Mouse (Mus musculus) stomach, embryonic 14.5 days (tissue): ENCODE measurements at regions not wholly inside any gene's neighbourhood (a gene's known extent, or its start where the extent isn't known, plus 50 kb on each side); places are given as distances from the start of the nearest gene placed in this dataset.

ENCODE experiments used
- ATAC-seq: fragments of 200-750 bp; cut with Nextera tagmentation; 2 replicates; pipeline ENCODE4 v1.8.0; 2017; ENCODE audit warnings: low read depth, moderate TSS enrichment; ENCODE audit not compliant: insufficient number of reproducible peaks, insufficient read depth, low FRiP score
- H3K27ac ChIP-seq: fragments of 300-500 bp; sonication (generic); 2 replicates; pipeline ENCODE4 v1.5.1; 2014; ENCODE audit warnings: mild to moderate bottlenecking, low read length, moderate library complexity, mixed read lengths
- H3K27me3 ChIP-seq: fragments of 300-500 bp; sonication (generic); 2 replicates; pipeline ENCODE4 v1.6.1; 2014; ENCODE audit warnings: low read length, control low read depth, mixed read lengths; ENCODE audit not compliant: control insufficient read depth, insufficient read depth
- H3K36me3 ChIP-seq: fragments of 300-500 bp; sonication (generic); 2 replicates; pipeline ENCODE4 v1.6.1; 2014; ENCODE audit warnings: mild to moderate bottlenecking, control low read depth, low read length, moderate library complexity, mixed read lengths; ENCODE audit not compliant: control insufficient read depth, insufficient read depth
- H3K4me1 ChIP-seq: fragments of 300-500 bp; sonication (generic); 2 replicates; pipeline ENCODE4 v1.6.1; 2014; ENCODE audit warnings: low read length, control low read depth, mixed read lengths; ENCODE audit not compliant: control insufficient read depth, insufficient read depth
- H3K4me2 ChIP-seq: fragments of 300-500 bp; sonication (generic); replicated peaks from 2 replicates; pipeline ENCODE4 v1.6.1; 2014; ENCODE audit warnings: low read depth, low read length, control low read depth
- H3K4me3 ChIP-seq: fragments of 300-500 bp; sonication (generic); 2 replicates; pipeline ENCODE4 v1.5.1; 2014; ENCODE audit warnings: low read depth, low read length, control low read depth
- H3K9ac ChIP-seq: fragments of 300-500 bp; sonication (generic); replicated peaks from 2 replicates; pipeline ENCODE4 v1.6.1; 2014; ENCODE audit warnings: low read depth, mild to moderate bottlenecking, control low read depth, low read length, moderate library complexity, mixed read lengths
- H3K9me3 ChIP-seq: fragments of 300-500 bp; sonication (generic); 2 replicates; pipeline ENCODE4 v1.6.1; 2016; ENCODE audit warnings: low read depth, low read length, control low read depth; ENCODE audit not compliant: control insufficient read depth
- WGBS: fragments of 180-500 bp; shearing (Covaris S2); extraction: QIAGEN DNeasy Blood & Tissue Kit; methylation state at CpG from one replicate; pipeline ENCODE4 v1.1.7; 2014; 5-methylcytosine and 5-hydroxymethylcytosine counted together

GRCm38 (mm10) chr7:64045292-64045691 lies 106.6 kb upstream of the Klf13 start:
- H3K4me2 ChIP-seq, result no peak overlapping the region
- peaks cover 6% of the 10 kb centered on the region; the same call in 1 of the 2 replicates for H3K4me1 ChIP-seq
- no peaks in the 10 kb centered on the region for H3K36me3 ChIP-seq
- H3K9ac ChIP-seq, result no peak overlapping the region
- H3K27me3 ChIP-seq, result no peaks in the 10 kb centered on the region
- no peak overlapping the region for H3K27ac ChIP-seq
- no peak for ATAC-seq
- 84% methylated on average over 3 of the region's 3 CpGs for WGBS
- peaks cover 4% of the 10 kb centered on the region; the same call in 1 of the 2 replicates for H3K9me3 ChIP-seq
- no peak overlapping the region for H3K4me3 ChIP-seq

GRCm38 (mm10) chr7:64042978-64043377 lies 104.3 kb upstream of the Klf13 start:
- no peak for ATAC-seq
- H3K4me3 ChIP-seq, result no peak overlapping the region
- no peaks in the 10 kb centered on the region for H3K27me3 ChIP-seq
- no peaks in the 10 kb centered on the region for H3K4me1 ChIP-seq
- peaks cover 4% of the 10 kb centered on the region; the same call in 1 of the 2 replicates for H3K9me3 ChIP-seq
- no peak overlapping the region for H3K9ac ChIP-seq
- no peaks in the 10 kb centered on the region for H3K36me3 ChIP-seq
- 59% methylated on average over 2 of the region's 2 CpGs for WGBS
- H3K27ac ChIP-seq, result no peak overlapping the region
- H3K4me2 ChIP-seq, result no peak overlapping the region

DNA sequence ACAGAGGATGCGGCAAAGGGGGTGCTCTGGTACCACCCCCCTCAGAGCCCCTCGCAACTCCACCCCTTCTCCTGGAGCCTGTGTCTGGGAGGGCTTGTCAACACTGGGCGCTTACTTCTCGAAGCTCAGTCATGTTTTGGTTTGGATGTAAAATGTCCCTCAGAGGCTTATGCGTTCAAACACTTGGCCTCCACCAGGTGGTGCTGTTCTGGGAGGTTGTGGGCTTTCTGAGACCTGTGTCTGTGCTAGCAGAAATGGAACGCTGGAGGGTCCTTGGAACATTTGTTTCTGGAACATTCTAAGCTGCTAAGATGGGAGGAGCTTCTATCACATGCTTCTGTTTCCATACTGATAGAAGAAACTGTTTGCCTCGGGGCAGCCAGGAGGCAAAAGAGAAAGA lies 102.6 kb upstream of the Klf13 start:
- no peak overlapping the region for H3K27ac ChIP-seq
- no peaks in the 10 kb centered on the region for H3K4me1 ChIP-seq
- no peak overlapping the region for H3K4me3 ChIP-seq
- no peak for ATAC-seq
- no peaks in the 10 kb centered on the region for H3K27me3 ChIP-seq
- H3K9me3 ChIP-seq, result peaks cover 4% of the 10 kb centered on the region; the same call in 1 of the 2 replicates
- H3K36me3 ChIP-seq, result no peaks in the 10 kb centered on the region
- no peak overlapping the region for H3K9ac ChIP-seq
- H3K4me2 ChIP-seq, result no peak overlapping the region
- WGBS, result 92% methylated on average over 7 of the region's 7 CpGs

DNA sequence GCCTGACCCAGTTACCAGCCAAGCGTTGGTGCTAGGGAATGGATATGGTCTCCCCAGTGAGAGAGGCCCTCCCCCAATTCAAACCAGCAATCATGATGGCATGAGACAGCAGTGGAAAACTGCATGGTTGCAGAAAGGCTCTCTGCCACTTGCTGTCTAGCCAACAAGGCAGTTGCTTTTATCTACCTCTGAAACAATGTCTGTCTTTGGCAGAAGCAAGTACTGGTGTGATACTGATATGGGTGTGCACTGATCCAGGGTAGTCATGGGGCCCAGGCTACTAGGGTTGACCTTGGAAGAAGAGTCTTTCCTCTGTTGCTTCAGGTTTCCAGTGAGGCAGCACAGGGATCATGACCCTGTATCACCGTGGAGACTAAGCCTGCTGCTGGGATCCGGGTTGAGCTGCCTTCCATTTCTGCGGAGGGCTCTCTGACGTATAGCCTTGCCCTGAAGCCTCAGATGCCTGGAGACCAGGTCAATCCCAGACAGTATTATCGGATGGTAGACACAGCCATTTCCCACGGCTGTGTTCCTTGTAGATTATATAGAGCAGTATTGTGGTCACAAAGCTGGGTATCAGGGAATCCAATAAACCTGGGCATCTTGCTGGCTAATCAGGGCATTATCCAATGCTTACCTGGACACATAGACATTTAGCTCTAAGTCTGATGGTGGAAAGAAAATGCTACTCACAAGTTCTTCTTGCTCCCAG lies 101.5 kb upstream of the Klf13 start:
- no peak; the same call in 1 of the 2 replicates for ATAC-seq
- Histone ChIP-seq H3K4me3 (no peak overlapping the region), H3K4me2 (no peak overlapping the region), H3K9ac (no peak overlapping the region), H3K9me3 (peaks cover 4% of the 10 kb centered on the region; the same call in 1 of the 2 replicates), H3K36me3 (no peaks in the 10 kb centered on the region), H3K27me3 (no peaks in the 10 kb centered on the region), H3K4me1 (no peaks in the 10 kb centered on the region), H3K27ac (no peak overlapping the region)
- 75% methylated on average over 7 of the region's 7 CpGs for WGBS

- Histone ChIP-seq H3K27ac (no peak overlapping the region), H3K9me3 (peaks cover 4% of the 10 kb centered on the region; the same call in 1 of the 2 replicates), H3K9ac (no peak overlapping the region), H3K4me3 (no peak overlapping the region), H3K4me2 (no peak overlapping the region), H3K27me3 (no peaks in the 10 kb centered on the region), H3K4me1 (no peaks in the 10 kb centered on the region), H3K36me3 (no peaks in the 10 kb centered on the region)
- WGBS, result 83% methylated on average over 8 of the region's 8 CpGs
- ATAC-seq, result no peak
Measured at GRCm38 (mm10) chr7:64037701-64038231, 99.1 kb upstream of the Klf13 start.

DNA sequence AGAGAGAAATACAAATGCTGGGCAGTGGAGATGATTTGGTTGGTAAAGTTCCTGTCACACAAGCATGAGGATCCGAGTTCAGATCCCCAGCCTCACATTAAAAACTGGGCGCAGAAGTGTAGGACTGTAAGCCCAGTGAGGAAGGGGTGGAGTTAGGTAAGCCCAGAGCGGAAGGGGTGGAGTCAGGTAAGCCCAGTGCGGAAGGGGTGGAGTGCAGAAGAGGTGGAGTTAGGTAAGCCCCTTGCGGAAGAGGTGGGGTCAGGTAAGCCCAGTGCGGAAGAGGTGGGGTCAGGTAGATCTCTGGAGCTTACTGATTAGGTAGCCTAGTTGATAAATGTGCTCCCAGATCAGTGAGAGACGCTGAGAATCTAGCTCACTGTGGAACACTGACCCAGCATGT lies 97.4 kb upstream of the Klf13 start:
- no peaks in the 10 kb centered on the region for H3K4me1 ChIP-seq
- no peak overlapping the region for H3K27ac ChIP-seq
- no peak overlapping the region for H3K9ac ChIP-seq
- no peak for ATAC-seq
- no peak overlapping the region for H3K4me2 ChIP-seq
- no peak overlapping the region for H3K4me3 ChIP-seq
- H3K9me3 ChIP-seq, result peaks cover 2% of the 10 kb centered on the region; the same call in 1 of the 2 replicates
- H3K27me3 ChIP-seq, result no peaks in the 10 kb centered on the region
- no peaks in the 10 kb centered on the region for H3K36me3 ChIP-seq
- 87% methylated on average over 7 of the region's 7 CpGs for WGBS

GRCm38 (mm10) chr7:64035025-64035606 lies 96.4 kb upstream of the Klf13 start:
- no peak overlapping the region for H3K4me2 ChIP-seq
- no peaks in the 10 kb centered on the region for H3K36me3 ChIP-seq
- no peaks in the 10 kb centered on the region for H3K9me3 ChIP-seq
- H3K4me3 ChIP-seq, result no peak overlapping the region
- 50% methylated on average over 8 of the region's 8 CpGs for WGBS
- H3K9ac ChIP-seq, result no peak overlapping the region
- H3K4me1 ChIP-seq, result no peaks in the 10 kb centered on the region
- H3K27ac ChIP-seq, result no peak overlapping the region
- no peaks in the 10 kb centered on the region for H3K27me3 ChIP-seq
- ATAC-seq, result no peak

DNA sequence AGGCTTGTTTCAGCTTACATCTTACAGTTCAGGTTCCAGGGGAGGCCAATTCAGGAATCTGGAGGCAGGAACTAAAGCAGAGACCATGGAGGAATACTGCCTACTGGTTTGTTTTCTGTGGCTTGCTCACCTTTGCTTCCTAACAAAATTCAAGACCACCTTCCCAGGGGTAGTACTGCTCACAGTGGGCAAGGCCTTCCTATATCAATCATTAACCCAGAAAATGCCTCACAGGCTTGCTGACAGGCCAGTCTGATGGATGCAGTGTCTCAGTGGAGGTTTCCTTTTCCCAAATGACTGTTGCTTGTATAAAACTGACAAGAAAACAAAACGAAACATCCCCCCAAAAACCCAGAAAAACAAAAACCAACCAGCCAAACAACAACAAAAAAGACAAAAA lies 95.8 kb upstream of the Klf13 start:
- no peak overlapping the region for H3K4me3 ChIP-seq
- H3K27ac ChIP-seq, result no peak overlapping the region
- no peak overlapping the region for H3K4me2 ChIP-seq
- H3K36me3 ChIP-seq, result no peaks in the 10 kb centered on the region
- no peaks in the 10 kb centered on the region for H3K27me3 ChIP-seq
- 51% methylated on average over 1 of the region's 1 CpGs for WGBS
- H3K9ac ChIP-seq, result no peak overlapping the region
- H3K9me3 ChIP-seq, result no peaks in the 10 kb centered on the region
- no peak for ATAC-seq
- no peaks in the 10 kb centered on the region for H3K4me1 ChIP-seq
